12 mouse cellular contexts compared by ENCODE assay signal in genomic region chr16:77093526-77093925, GRCm38 (mm10).
DNase-seq lines count a peak whose midpoint lies in the region; ATAC-seq and TF ChIP-seq lines count a peak whose summit lies in the region.
"Had no signal": no experiment of that assay in that cellular context is flagged by ENCODE, and none has a peak within 500 bp of the region (broad histone marks: within the 10 kb centered on the region; RNA-seq: fewer than 3 reads in every experiment).

No protein-coding gene starts in this region.

- H3K4me3 ChIP-seq in heart, embryonic 11.5 days (ENCODE audit: low read depth, low read length), result no peak overlapping the region
- H3K4me3 ChIP-seq in stomach, embryonic 15.5 days (replicated peaks), result no peak overlapping the region
- H3K4me3 ChIP-seq in stomach, postnatal 0 days (ENCODE audit: low read depth, low read length), result no peak overlapping the region
- no peak overlapping the region for H3K4me3 ChIP-seq in stomach, embryonic 16.5 days (replicated peaks; ENCODE audit: low read length)
- H3K4me3 ChIP-seq in forebrain, embryonic 12.5 days (replicated peaks), result no peak overlapping the region
- H3K4me3 ChIP-seq: liver, embryonic 12.5 days; midbrain, embryonic 12.5 days had no signal

- no peak overlapping the region for H3K4me2 ChIP-seq in heart, embryonic 11.5 days
- no peak overlapping the region for H3K4me2 ChIP-seq in stomach, embryonic 15.5 days
- no peak overlapping the region for H3K4me2 ChIP-seq in stomach, postnatal 0 days (replicated peaks; ENCODE audit: low read depth)
- H3K4me2 ChIP-seq in stomach, embryonic 16.5 days (ENCODE audit: low read depth, low read length), result no peak overlapping the region
- H3K4me2 ChIP-seq in forebrain, embryonic 12.5 days, result no peak overlapping the region
- H3K4me2 ChIP-seq: liver, embryonic 12.5 days; midbrain, embryonic 12.5 days had no signal

- no peak for ATAC-seq in heart, embryonic 11.5 days (replicated peaks; ENCODE audit: insufficient number of reproducible peaks, low FRiP score, low TSS enrichment)
- ATAC-seq in stomach, embryonic 15.5 days (ENCODE audit: insufficient read depth, low FRiP score, low read depth), result no peak; the same call in 1 of the 2 replicates
- no peak for ATAC-seq in stomach, postnatal 0 days (ENCODE audit: low FRiP score, low TSS enrichment)
- peak; percentile 40; the same call in 1 of the 2 replicates for ATAC-seq in stomach, embryonic 16.5 days (ENCODE audit: insufficient read depth, low FRiP score)
- ATAC-seq in forebrain, embryonic 12.5 days (ENCODE audit: low FRiP score), result no peak
- ATAC-seq: hindbrain, embryonic 16.5 days; liver, embryonic 12.5 days had no signal

- no peak overlapping the region for H3K9ac ChIP-seq in heart, embryonic 11.5 days (ENCODE audit: low read depth, low read length)
- H3K9ac ChIP-seq in stomach, embryonic 15.5 days, result no peak overlapping the region
- no peak overlapping the region for H3K9ac ChIP-seq in stomach, postnatal 0 days (ENCODE audit: low read length)
- H3K9ac ChIP-seq in stomach, embryonic 16.5 days (ENCODE audit: low read length), result no peak overlapping the region
- H3K9ac ChIP-seq in forebrain, embryonic 12.5 days, result no peak overlapping the region
- H3K9ac ChIP-seq: liver, embryonic 12.5 days; midbrain, embryonic 12.5 days had no signal

- H3K27me3 ChIP-seq in heart, embryonic 11.5 days (ENCODE audit: control insufficient read depth, insufficient read depth, low read length), result no peaks in the 10 kb centered on the region
- H3K27me3 ChIP-seq in stomach, embryonic 15.5 days (replicated peaks), result no peaks in the 10 kb centered on the region
- H3K27me3 ChIP-seq in stomach, postnatal 0 days (ENCODE audit: control insufficient read depth, insufficient read depth, low read length), result no peaks in the 10 kb centered on the region
- H3K27me3 ChIP-seq in stomach, embryonic 16.5 days (ENCODE audit: control insufficient read depth, insufficient read depth, low read length), result no peaks in the 10 kb centered on the region
- no peaks in the 10 kb centered on the region for H3K27me3 ChIP-seq in forebrain, embryonic 12.5 days
- H3K27me3 ChIP-seq: liver, embryonic 12.5 days; midbrain, embryonic 12.5 days had no signal

- WGBS in heart, embryonic 11.5 days (ENCODE audit: insufficient replicate concordance), result 76% methylated on average over 9 of the region's 9 CpGs
- WGBS in stomach, embryonic 15.5 days, result 71% methylated on average over 9 of the region's 9 CpGs
- 58% methylated on average over 9 of the region's 9 CpGs for WGBS in stomach, postnatal 0 days
- 58% methylated on average over 9 of the region's 9 CpGs for WGBS in stomach, embryonic 16.5 days
- 92% methylated on average over 9 of the region's 9 CpGs for WGBS in forebrain, embryonic 12.5 days

- peaks cover 6% of the 10 kb centered on the region; the same call in 1 of the 2 replicates for H3K36me3 ChIP-seq in heart, embryonic 11.5 days (ENCODE audit: control insufficient read depth, insufficient read depth, low read length)
- no peaks in the 10 kb centered on the region for H3K36me3 ChIP-seq in stomach, embryonic 15.5 days
- H3K36me3 ChIP-seq in stomach, postnatal 0 days (ENCODE audit: control insufficient read depth, insufficient read depth, low read length), result no peaks in the 10 kb centered on the region; the same call in none of the 2 replicates
- H3K36me3 ChIP-seq in stomach, embryonic 16.5 days (ENCODE audit: control insufficient read depth, insufficient read depth, low read length), result peaks cover 3% of the 10 kb centered on the region; the same call in 1 of the 2 replicates
- peaks cover 3% of the 10 kb centered on the region for H3K36me3 ChIP-seq in forebrain, embryonic 12.5 days (replicated peaks)
- H3K36me3 ChIP-seq: midbrain, embryonic 12.5 days had no signal

- no peaks in the 10 kb centered on the region for H3K9me3 ChIP-seq in heart, embryonic 11.5 days (replicated peaks; ENCODE audit: control insufficient read depth, low read length)
- H3K9me3 ChIP-seq in stomach, embryonic 15.5 days, result no peaks in the 10 kb centered on the region
- H3K9me3 ChIP-seq in stomach, postnatal 0 days (ENCODE audit: control insufficient read depth, low read length), result no peaks in the 10 kb centered on the region
- no peaks in the 10 kb centered on the region for H3K9me3 ChIP-seq in stomach, embryonic 16.5 days (replicated peaks; ENCODE audit: control insufficient read depth, low read length)
- no peaks in the 10 kb centered on the region for H3K9me3 ChIP-seq in forebrain, embryonic 12.5 days
- H3K9me3 ChIP-seq: liver, embryonic 12.5 days; midbrain, embryonic 12.5 days had no signal

- H3K27ac ChIP-seq in heart, embryonic 11.5 days (ENCODE audit: low read depth, low read length), result no peak overlapping the region
- H3K27ac ChIP-seq in stomach, embryonic 15.5 days, result 0 out of 2 replicates have a peak overlapping the region, but pooled peaks have one; percentile 31
- H3K27ac ChIP-seq in stomach, postnatal 0 days (replicated peaks), result no peak overlapping the region
- no peak overlapping the region for H3K27ac ChIP-seq in stomach, embryonic 16.5 days (ENCODE audit: low read length)
- no peak overlapping the region for H3K27ac ChIP-seq in forebrain, embryonic 12.5 days
- H3K27ac ChIP-seq: liver, embryonic 12.5 days; midbrain, embryonic 12.5 days had no signal

- no peak for TF ChIP-seq CTCF in stomach, postnatal 0 days (IDR thresholded peaks at IDR 0.05; ENCODE audit: low read depth)

- intact Hi-C loops in heart, postnatal 25 days (cut with DNase I), result no loop called here

- TF ChIP-seq EP300 in stomach, postnatal 0 days (optimal IDR thresholded peaks at IDR 0.05), result no peak

- H3K4me1 ChIP-seq in heart, embryonic 11.5 days (ENCODE audit: control insufficient read depth, insufficient read depth, low read length), result no peaks in the 10 kb centered on the region
- no peaks in the 10 kb centered on the region for H3K4me1 ChIP-seq in stomach, embryonic 15.5 days
- H3K4me1 ChIP-seq in stomach, postnatal 0 days (replicated peaks; ENCODE audit: control insufficient read depth, insufficient read depth), result no peaks in the 10 kb centered on the region
- no peaks in the 10 kb centered on the region for H3K4me1 ChIP-seq in stomach, embryonic 16.5 days (ENCODE audit: control insufficient read depth, insufficient read depth, low read length)
- H3K4me1 ChIP-seq in forebrain, embryonic 12.5 days, result no peaks in the 10 kb centered on the region
- H3K4me1 ChIP-seq: liver, embryonic 12.5 days; midbrain, embryonic 12.5 days had no signal

- peak; percentile 93 for DNase-seq in heart, adult 11 months
- no peak for DNase-seq in stomach, postnatal 0 days (ENCODE audit: low spot score)
- peak; percentile 22 for DNase-seq in heart, postnatal 25 days (ENCODE audit: low spot score)
- no peak for DNase-seq in layer of hippocampus, adult 9-11 months
- DNase-seq: cerebellum, adult 2 months had no signal

Comparison
In these comparisons a context has a peak if more than half of its experiments do, and no peak if none do; other contexts are left out.
1. DNase-seq: peak in heart, adult 11 months (single experiment) and heart, postnatal 25 days (single experiment); none in stomach, postnatal 0 days (single experiment) and layer of hippocampus, adult 9-11 months (single experiment).